Mouse (Mus musculus): ENCODE results near the gene Cyb561d1. TPM values are rescaled to one million over a fixed set of nuclear protein-coding genes. Genes with fewer than 3 reads are reported as not detected.

The Cyb561d1 gene
- polyA plus RNA-seq, 1 experiment from 2014 or later = 3.2 TPM

- no peak overlapping the region for H3K9ac ChIP-seq (ENCODE audit: low read length)
- ATAC-seq (replicated peaks; ENCODE audit: extremely low read depth, insufficient read depth, low FRiP score) = no peak
- no peak overlapping the region for H3K27ac ChIP-seq (ENCODE audit: low read length)
- 0 out of 2 replicates have a peak, but pooled peaks cover 5% of the 10 kb centered on the region for H3K4me1 ChIP-seq (ENCODE audit: control insufficient read depth, insufficient read depth, low read length)
- H3K4me3 ChIP-seq (ENCODE audit: low read length) = no peak overlapping the region
- H3K9me3 ChIP-seq (replicated peaks; ENCODE audit: control insufficient read depth, low read length) = no peaks in the 10 kb centered on the region
- no peaks in the 10 kb centered on the region for H3K36me3 ChIP-seq (ENCODE audit: control insufficient read depth, insufficient read depth)
- H3K4me2 ChIP-seq (ENCODE audit: low read depth, low read length) = no peak overlapping the region
- 65% methylated on average over 3 of the region's 3 CpGs for WGBS
- no peaks in the 10 kb centered on the region; the same call in 1 of the 2 replicates for H3K27me3 ChIP-seq (ENCODE audit: control insufficient read depth, insufficient read depth, low read length)
Observed at GRCm38 (mm10) chr3:108184742-108185141, 16.3 kb downstream of the Cyb561d1 start.

GRCm38 (mm10) chr3:108180514-108180913, 20.5 kb downstream of the Cyb561d1 start:
- Histone ChIP-seq H3K36me3 (ENCODE audit: control insufficient read depth, insufficient read depth) (no peaks in the 10 kb centered on the region), H3K4me3 (ENCODE audit: low read length) (no peak overlapping the region), H3K4me1 (ENCODE audit: control insufficient read depth, insufficient read depth, low read length) (no peaks in the 10 kb centered on the region; the same call in 1 of the 2 replicates), H3K27ac (ENCODE audit: low read length) (no peak overlapping the region), H3K9me3 (replicated peaks; ENCODE audit: control insufficient read depth, low read length) (no peaks in the 10 kb centered on the region), H3K27me3 (ENCODE audit: control insufficient read depth, insufficient read depth, low read length) (no peaks in the 10 kb centered on the region; the same call in 1 of the 2 replicates), H3K4me2 (ENCODE audit: low read depth, low read length) (no peak overlapping the region), H3K9ac (ENCODE audit: low read length) (no peak overlapping the region)
- ATAC-seq (replicated peaks; ENCODE audit: extremely low read depth, insufficient read depth, low FRiP score) = no peak
- 40% methylated on average over 2 of the region's 2 CpGs for WGBS

GRCm38 (mm10) chr3:108178756-108179715, 22.0 kb downstream of the Cyb561d1 start:
- H3K36me3 ChIP-seq (ENCODE audit: control insufficient read depth, insufficient read depth) = no peaks in the 10 kb centered on the region
- no peak overlapping the region for H3K4me2 ChIP-seq (ENCODE audit: low read depth, low read length)
- no peaks in the 10 kb centered on the region for H3K27me3 ChIP-seq (ENCODE audit: control insufficient read depth, insufficient read depth, low read length)
- WGBS = 62% methylated on average over 7 of the region's 7 CpGs
- H3K4me1 ChIP-seq (ENCODE audit: control insufficient read depth, insufficient read depth, low read length) = peaks cover 6% of the 10 kb centered on the region; the same call in 1 of the 2 replicates
- H3K9ac ChIP-seq (ENCODE audit: low read length) = no peak overlapping the region
- H3K27ac ChIP-seq (ENCODE audit: low read length) = no peak overlapping the region
- H3K4me3 ChIP-seq (ENCODE audit: low read length) = no peak overlapping the region
- H3K9me3 ChIP-seq (replicated peaks; ENCODE audit: control insufficient read depth, low read length) = no peaks in the 10 kb centered on the region
- no peak for ATAC-seq (replicated peaks; ENCODE audit: extremely low read depth, insufficient read depth, low FRiP score)

- Histone ChIP-seq H3K4me1 (ENCODE audit: control insufficient read depth, insufficient read depth, low read length) (peaks cover 6% of the 10 kb centered on the region; the same call in 1 of the 2 replicates), H3K4me2 (ENCODE audit: low read depth, low read length) (peak overlapping the region; percentile 31; the same call in 1 of the 2 replicates), H3K9ac (ENCODE audit: low read length) (peak overlapping the region; percentile 42)
Observed at GRCm38 (mm10) chr3:108174672-108175531, 26.1 kb downstream of the Cyb561d1 start.

GRCm38 (mm10) chr3:108169199-108169598, 31.8 kb downstream of the Cyb561d1 start:
- Histone ChIP-seq H3K27ac (ENCODE audit: low read length) (no peak overlapping the region), H3K9ac (ENCODE audit: low read length) (no peak overlapping the region), H3K4me1 (ENCODE audit: control insufficient read depth, insufficient read depth, low read length) (peaks cover 9% of the 10 kb centered on the region; the same call in 1 of the 2 replicates), H3K4me2 (ENCODE audit: low read depth, low read length) (no peak overlapping the region), H3K27me3 (ENCODE audit: control insufficient read depth, insufficient read depth, low read length) (no peaks in the 10 kb centered on the region), H3K9me3 (replicated peaks; ENCODE audit: control insufficient read depth, low read length) (no peaks in the 10 kb centered on the region), H3K4me3 (ENCODE audit: low read length) (no peak overlapping the region), H3K36me3 (ENCODE audit: control insufficient read depth, insufficient read depth) (no peaks in the 10 kb centered on the region)
- ATAC-seq (replicated peaks; ENCODE audit: extremely low read depth, insufficient read depth, low FRiP score) = no peak
- 43% methylated on average over 3 of the region's 3 CpGs for WGBS

More at GRCm38 (mm10) chr3:108174672-108175531, 26.1 kb downstream of the Cyb561d1 start:
- 27% methylated on average over 13 of the region's 14 CpGs for WGBS
- no peaks in the 10 kb centered on the region for H3K36me3 ChIP-seq (ENCODE audit: control insufficient read depth, insufficient read depth)
- ATAC-seq (replicated peaks; ENCODE audit: extremely low read depth, insufficient read depth, low FRiP score) = peak; percentile 23; the same call in 1 of the 2 replicates
- no peaks in the 10 kb centered on the region for H3K27me3 ChIP-seq (ENCODE audit: control insufficient read depth, insufficient read depth, low read length)
- H3K27ac ChIP-seq (ENCODE audit: low read length) = no peak overlapping the region
- H3K9me3 ChIP-seq (replicated peaks; ENCODE audit: control insufficient read depth, low read length) = no peaks in the 10 kb centered on the region
- H3K4me3 ChIP-seq (ENCODE audit: low read length) = no peak overlapping the region

DNA sequence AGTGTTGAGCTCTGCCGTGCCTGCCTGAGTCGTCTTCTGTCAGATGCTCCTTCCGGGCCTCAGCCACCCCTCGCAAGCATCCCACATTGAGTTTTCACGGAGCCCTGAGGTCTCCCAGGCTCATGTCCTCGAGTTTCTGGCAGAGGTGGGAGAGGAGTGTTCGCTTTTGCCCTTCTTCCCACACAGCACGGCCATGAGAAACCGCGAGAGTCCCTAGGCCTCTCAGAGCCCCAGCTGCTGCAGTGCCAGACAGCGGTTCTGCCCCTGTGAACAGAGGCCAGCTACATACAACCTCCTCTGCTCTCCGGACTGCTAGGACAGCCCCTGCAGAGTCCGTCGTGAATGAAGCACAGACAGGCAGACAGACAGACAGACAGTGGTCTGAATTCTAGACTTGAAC, 33.5 kb downstream of the Cyb561d1 start:
- no peak overlapping the region for H3K4me2 ChIP-seq (ENCODE audit: low read depth, low read length)
- peaks cover 9% of the 10 kb centered on the region; the same call in 1 of the 2 replicates for H3K4me1 ChIP-seq (ENCODE audit: control insufficient read depth, insufficient read depth, low read length)
- no peak overlapping the region for H3K9ac ChIP-seq (ENCODE audit: low read length)
- H3K27ac ChIP-seq (ENCODE audit: low read length) = no peak overlapping the region
- no peaks in the 10 kb centered on the region for H3K9me3 ChIP-seq (replicated peaks; ENCODE audit: control insufficient read depth, low read length)
- no peak overlapping the region for H3K4me3 ChIP-seq (ENCODE audit: low read length)
- no peaks in the 10 kb centered on the region for H3K36me3 ChIP-seq (ENCODE audit: control insufficient read depth, insufficient read depth)
- no peaks in the 10 kb centered on the region for H3K27me3 ChIP-seq (ENCODE audit: control insufficient read depth, insufficient read depth, low read length)
- no peak for ATAC-seq (replicated peaks; ENCODE audit: extremely low read depth, insufficient read depth, low FRiP score)
- 54% methylated on average over 14 of the region's 14 CpGs for WGBS

DNA sequence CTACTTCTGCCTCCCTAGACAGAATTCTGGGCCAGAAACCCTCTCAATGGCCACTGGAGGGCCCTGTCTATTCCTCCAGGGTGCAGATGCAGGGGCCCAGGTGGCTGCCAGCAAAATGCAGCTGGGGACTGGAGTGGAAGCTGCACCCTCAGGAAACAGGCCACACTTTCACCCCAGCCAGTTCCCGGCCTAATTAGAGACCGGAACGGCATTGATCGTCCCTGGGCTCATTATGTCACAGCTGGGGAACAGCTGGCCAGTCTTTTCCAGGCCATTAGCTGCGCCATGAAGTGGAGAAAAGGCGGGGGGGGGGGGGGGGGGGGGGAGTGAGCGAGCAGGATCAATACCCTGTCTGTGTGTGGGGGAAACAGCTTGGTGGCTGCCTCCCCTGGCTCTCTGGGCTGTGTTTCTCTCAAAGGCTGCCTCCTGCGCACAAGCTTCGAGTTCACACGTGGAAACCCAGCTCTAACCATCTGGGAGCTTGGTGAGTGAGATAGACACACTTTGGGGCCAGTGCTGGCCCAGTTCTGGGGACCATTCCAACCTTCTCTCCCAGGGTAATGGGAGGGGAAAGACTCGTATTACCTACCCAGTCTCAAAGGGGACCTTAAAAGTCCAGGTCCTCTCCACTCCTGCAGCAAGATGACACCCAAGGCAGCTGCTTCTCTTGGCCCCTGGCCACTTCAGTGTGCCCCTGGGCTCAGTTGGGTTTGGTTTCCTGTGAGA, 34.4 kb downstream of the Cyb561d1 start:
- H3K36me3 ChIP-seq (ENCODE audit: control insufficient read depth, insufficient read depth) = no peaks in the 10 kb centered on the region
- peaks cover 9% of the 10 kb centered on the region; the same call in 1 of the 2 replicates for H3K4me1 ChIP-seq (ENCODE audit: control insufficient read depth, insufficient read depth, low read length)
- WGBS = 38% methylated on average over 10 of the region's 11 CpGs
- no peaks in the 10 kb centered on the region for H3K9me3 ChIP-seq (replicated peaks; ENCODE audit: control insufficient read depth, low read length)
- no peak overlapping the region for H3K9ac ChIP-seq (ENCODE audit: low read length)
- ATAC-seq (replicated peaks; ENCODE audit: extremely low read depth, insufficient read depth, low FRiP score) = peak; percentile 55; the same call in 1 of the 2 replicates
- H3K27ac ChIP-seq (ENCODE audit: low read length) = no peak overlapping the region
- H3K27me3 ChIP-seq (ENCODE audit: control insufficient read depth, insufficient read depth, low read length) = no peaks in the 10 kb centered on the region
- H3K4me2 ChIP-seq (ENCODE audit: low read depth, low read length) = no peak overlapping the region
- no peak overlapping the region for H3K4me3 ChIP-seq (ENCODE audit: low read length)

DNA sequence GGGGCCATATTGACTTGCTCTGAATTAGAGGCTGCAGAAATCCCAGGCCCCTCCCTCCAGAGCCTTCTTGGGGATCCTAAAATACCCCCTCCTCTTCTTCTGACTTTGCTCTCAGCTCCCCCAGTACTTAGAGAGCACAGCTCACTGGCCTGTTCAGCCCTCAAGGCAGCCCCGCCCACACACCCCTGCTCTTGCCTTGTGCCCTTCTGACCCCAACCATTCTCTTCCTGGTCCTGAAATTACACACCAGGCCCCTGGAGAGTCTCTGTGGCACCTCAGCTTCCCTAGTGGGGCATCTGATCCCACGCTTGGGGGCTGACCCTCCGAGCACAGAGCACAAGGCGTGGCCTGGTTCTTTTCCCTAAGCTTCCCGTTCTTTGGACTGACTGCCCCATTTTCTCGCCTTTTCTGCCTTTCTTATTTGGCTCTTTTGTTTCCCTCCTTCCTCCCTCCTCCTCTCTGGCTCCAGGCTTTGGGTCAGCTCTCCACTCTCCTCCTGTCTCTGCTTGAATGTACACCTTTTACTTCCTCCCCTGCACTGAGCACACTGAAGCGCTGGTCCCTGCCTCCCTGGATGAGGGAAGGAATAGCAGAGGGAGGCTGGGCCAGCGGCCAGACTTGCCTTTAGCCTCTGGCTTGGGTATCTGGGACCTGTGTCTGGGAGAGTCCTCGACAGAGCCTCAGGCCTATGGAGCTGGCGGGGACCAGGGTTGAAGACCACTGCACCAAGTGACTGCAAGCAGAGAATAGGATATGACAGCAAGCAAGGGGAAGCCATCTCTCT, 35.3 kb downstream of the Cyb561d1 start:
- Histone ChIP-seq H3K9me3 (replicated peaks; ENCODE audit: control insufficient read depth, low read length) (no peaks in the 10 kb centered on the region), H3K9ac (ENCODE audit: low read length) (no peak overlapping the region; the same call in 1 of the 2 replicates), H3K36me3 (ENCODE audit: control insufficient read depth, insufficient read depth) (no peaks in the 10 kb centered on the region), H3K4me3 (ENCODE audit: low read length) (no peak overlapping the region), H3K27me3 (ENCODE audit: control insufficient read depth, insufficient read depth, low read length) (no peaks in the 10 kb centered on the region), H3K4me2 (ENCODE audit: low read depth, low read length) (no peak overlapping the region), H3K27ac (ENCODE audit: low read length) (no peak overlapping the region), H3K4me1 (ENCODE audit: control insufficient read depth, insufficient read depth, low read length) (peaks cover 9% of the 10 kb centered on the region; the same call in 1 of the 2 replicates)
- 63% methylated on average over 10 of the region's 10 CpGs for WGBS
- no peak for ATAC-seq (replicated peaks; ENCODE audit: extremely low read depth, insufficient read depth, low FRiP score)
